Mouse (Mus musculus) adrenal gland, adult 18-20 months (tissue): ENCODE results near the gene Tst. TPM values are rescaled to one million over a fixed set of nuclear protein-coding genes. Genes with fewer than 3 reads are reported as not detected.

Experiments used
- total RNA-seq, 2 experiments: library from RNA; stranded (reverse); gene quantifications; 1 replicate in 1 of 2; 2 replicates in 1 of 2; pipeline ENCODE4 v1.2.3; 2021

Gene Tst
- total RNA-seq, 2 experiments from 2014 or later, result 207 to 261 TPM

Other genes starting within 250 kb of the Tst start
- gene Ift27, start 231.8 kb downstream of the Tst start, total RNA-seq, result 10 to 100 TPM; 13.2 to 14.8 TPM
- gene Pvalb, start 199.5 kb downstream of the Tst start, total RNA-seq, result 1 to 10 TPM in 1 of 2 experiments, not detected in 1; 1.7 TPM
- gene Ncf4, start 161.1 kb downstream of the Tst start, total RNA-seq, result 1 to 10 TPM; 3.3 to 3.6 TPM
- 1 to 10 TPM in 1 of 2 experiments, under 1 TPM in 1; 0.73 to 1.5 TPM for gene Csf2rb2, start 100.2 kb downstream of the Tst start, total RNA-seq
- gene Csf2rb, start 80.2 kb downstream of the Tst start, total RNA-seq, result 1 to 10 TPM; 5.6 to 8.4 TPM
- not detected for gene Tex33, start 10.0 kb downstream of the Tst start, total RNA-seq
- gene Mpst, start 509 bp upstream of the Tst start, total RNA-seq, result 10 to 100 TPM; 38.7 to 48.5 TPM
- gene Kctd17, start 22.7 kb upstream of the Tst start, total RNA-seq, result 10 to 100 TPM; 80.4 to 83.4 TPM
- gene Tmprss6, start 62.7 kb upstream of the Tst start, total RNA-seq, result 1 to 10 TPM in 1 of 2 experiments, under 1 TPM in 1; 0.54 to 2.4 TPM
- gene Il2rb, start 89.4 kb upstream of the Tst start, total RNA-seq, result 1 to 10 TPM; 1.1 to 2.5 TPM
- gene C1qtnf6, start 125.5 kb upstream of the Tst start, total RNA-seq, result 10 to 100 TPM; 14.1 to 15.0 TPM
- 1 to 10 TPM in 1 of 2 experiments, under 1 TPM in 1; 0.45 to 1.2 TPM for gene Sstr3, start 138.8 kb upstream of the Tst start, total RNA-seq
- 1 to 10 TPM; 4.2 to 8.9 TPM for gene Rac2, start 166.9 kb upstream of the Tst start, total RNA-seq
- 1 to 10 TPM; 8.0 to 9.9 TPM for gene Cyth4, start 191.1 kb upstream of the Tst start, total RNA-seq